Mouse (Mus musculus) retina, adult 2 months (tissue): ENCODE data around the gene Tubgcp6.

Experiments
- DNase-seq: peaks from one replicate; pipeline ENCODE4 v3.0.0-alpha.2; 2012; ENCODE audit warnings: low read depth, low spot score

The Tubgcp6 gene

GRCm38 (mm10) chr15:89063536-89063935 lies 59.4 kb downstream of the Tubgcp6 start:
- no peak for DNase-seq

GRCm38 (mm10) chr15:89063001-89063400 lies 59.9 kb downstream of the Tubgcp6 start:
- no peak for DNase-seq

DNA sequence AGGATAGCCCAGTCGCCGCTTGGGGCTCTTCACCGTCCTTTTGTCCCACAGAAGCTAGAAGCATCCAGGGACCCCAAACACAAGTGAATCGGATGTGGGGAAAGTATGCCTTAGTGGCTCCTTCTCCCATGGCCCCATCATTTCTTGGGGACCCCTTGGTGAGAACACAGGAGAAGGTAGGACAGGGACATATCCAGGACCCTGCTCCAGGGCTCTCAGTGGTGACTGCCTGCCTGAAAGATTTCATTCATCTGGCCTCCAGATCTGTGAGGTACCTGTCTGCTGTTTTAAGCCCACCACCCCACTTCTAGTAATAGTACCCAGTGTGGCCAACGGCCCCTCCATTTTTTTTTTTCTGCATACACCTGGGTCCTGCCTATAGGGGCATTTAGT lies 60.4 kb downstream of the Tubgcp6 start:
- DNase-seq: no peak

GRCm38 (mm10) chr15:89061761-89062517 lies 61.0 kb downstream of the Tubgcp6 start:
- DNase-seq: no peak

- DNase-seq: no peak
These were observed 62.0 kb downstream of the Tubgcp6 start for GRCm38 (mm10) chr15:89060811-89061460.

DNA sequence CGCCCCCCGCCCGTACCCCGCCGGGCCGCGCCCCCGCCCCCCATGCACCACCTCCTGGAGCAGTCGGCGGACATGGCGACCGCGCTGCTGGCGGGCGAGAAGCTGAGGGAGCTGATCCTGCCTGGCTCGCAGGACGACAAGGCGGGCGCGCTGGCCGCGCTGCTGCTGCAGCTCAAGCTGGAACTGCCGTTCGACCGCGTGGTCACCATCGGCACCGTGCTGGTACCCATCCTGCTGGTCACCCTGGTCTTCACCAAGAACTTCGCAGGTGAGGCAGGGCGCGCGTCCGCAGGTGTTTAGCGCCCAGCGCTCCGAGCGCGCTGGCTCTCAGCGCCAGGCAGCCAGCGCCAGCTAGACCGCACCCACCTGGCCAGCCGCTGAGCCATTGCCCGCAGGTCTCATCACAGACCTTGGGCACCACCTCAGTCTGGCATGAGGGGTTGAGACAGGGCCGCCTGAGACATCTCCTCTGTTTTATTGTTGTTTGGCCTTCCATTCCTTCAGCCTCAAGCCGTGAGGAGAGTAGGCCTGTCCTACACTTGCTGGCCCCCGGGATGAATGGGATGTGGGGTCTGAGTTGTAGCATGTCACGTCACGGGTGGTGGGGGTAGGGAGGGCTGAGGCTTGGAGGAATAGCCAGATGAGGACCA lies 62.8 kb downstream of the Tubgcp6 start:
- no peak for DNase-seq

- DNase-seq: no peak
These were observed 63.6 kb downstream of the Tubgcp6 start, which contains the start of gene Panx2 for GRCm38 (mm10) chr15:89059161-89059931. Gene Panx2 (plus strand): TSS chr15:89059734.

DNA sequence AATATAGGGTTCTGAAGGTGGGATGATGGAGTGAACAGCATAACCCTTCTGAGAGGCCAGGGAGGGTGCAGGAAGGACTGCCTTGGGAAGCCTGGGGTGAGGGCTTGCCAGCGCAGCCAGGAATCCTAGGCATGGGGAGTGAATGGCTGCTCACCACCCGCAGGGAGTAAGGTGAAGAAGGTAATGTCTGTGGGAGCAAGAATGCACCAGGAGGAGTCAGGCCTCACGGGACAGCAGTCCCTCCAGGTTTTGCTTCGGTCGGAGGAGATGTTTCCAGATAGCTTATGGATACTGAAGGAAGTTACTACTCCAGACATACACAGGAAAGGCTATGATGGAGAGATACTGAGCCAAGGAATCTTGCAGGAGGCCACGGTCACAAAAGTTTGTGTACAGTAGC lies 64.2 kb downstream of the Tubgcp6 start:
- no peak for DNase-seq

DNA sequence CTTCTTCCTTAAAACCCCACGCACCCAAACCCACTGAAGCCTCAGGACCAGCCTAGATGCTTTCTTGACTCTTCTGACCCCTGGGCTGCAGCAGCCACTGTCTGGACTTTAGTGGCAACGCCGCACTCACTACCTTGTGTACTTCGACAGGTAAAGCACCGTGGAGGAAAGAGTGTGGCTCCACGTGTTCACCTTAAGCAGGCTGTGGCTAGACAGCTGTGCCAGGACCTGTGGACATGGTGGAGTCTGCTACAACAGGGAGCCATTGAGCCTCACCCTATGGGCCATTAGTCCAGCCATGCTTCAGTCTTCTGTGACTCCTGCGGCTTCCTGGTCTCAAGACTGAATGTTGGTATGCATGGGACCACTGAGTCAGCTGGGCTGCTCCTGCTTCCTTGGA lies 68.2 kb downstream of the Tubgcp6 start:
- no peak for DNase-seq
